ENCODE assay signal across 8 mouse cellular contexts in genomic region chr1:89070103-89070700, GRCm38 (mm10). TPM values are rescaled to one million over a fixed set of nuclear protein-coding genes. Genes with fewer than 3 reads are reported as not detected.
A peak's percentile ranks its signal among the peaks of the same experiment; 100 is the strongest.
DNase-seq lines count a peak whose midpoint lies in the region; TF ChIP-seq lines count a peak whose summit lies in the region.

Gene Sh3bp4 (plus strand): TSS chr1:89070415.

- intact Hi-C loops in left cerebral cortex, adult 2 months (cut with DNase I), result loop anchor here (5.0 kb wide), 2 partner anchors 122 to 313 kb away; no protein-coding TSS in a partner anchor

- no peak; the same call in none of the 2 replicates for TF ChIP-seq CTCF in left cerebral cortex, adult 2 months (IDR thresholded peaks at IDR 0.05)

- H3K4me3 ChIP-seq in left cerebral cortex, adult 2 months, result peak within 1 kb of the TSS; percentile 88
- H3K4me3 ChIP-seq in macrophage (ENCODE audit: inconsistent target), result peak within 1 kb of the TSS; percentile 42

- no peaks in the 10 kb centered on the region for H3K36me3 ChIP-seq in macrophage (ENCODE audit: inconsistent target)

- 1% methylated on average over 44 of the region's 63 CpGs for WGBS in macrophage (ENCODE audit: missing documents)

- H3K27ac ChIP-seq in left cerebral cortex, adult 2 months, result peak within 1 kb of the TSS; percentile 90
- H3K27ac ChIP-seq in macrophage, result peak within 1 kb of the TSS; percentile 95

- peak; percentile 99 for DNase-seq in adrenal gland, adult 18-20 months (ENCODE audit: low spot score in 2 of 2)
- peak; percentile 100 for DNase-seq in embryo, embryonic 10.5 days (ENCODE audit: low spot score)
- peak; percentile 99 for DNase-seq in gastrocnemius, postnatal 10 days
- DNase-seq in hindlimb bud, embryonic 11.5 days (ENCODE audit: extremely low spot score, low read depth, low spot score), result peak; percentile 91
- DNase-seq in left cerebral cortex, adult 2 months (ENCODE audit: extremely low spot score in 1 of 2, low spot score in 2 of 2), result peak; percentile 91 to 95
- DNase-seq in retina, postnatal 7 days (ENCODE audit: low read depth, low spot score), result peak; percentile 99
- DNase-seq in urinary bladder, adult 18-20 months (ENCODE audit: low spot score in 2 of 2), result peak; percentile 99

- no peaks in the 10 kb centered on the region for H3K79me2 ChIP-seq in macrophage (ENCODE audit: inconsistent target)

RNA-seq across cellular contexts. Expression of gene Sh3bp4, which starts in this region (rescaled TPM):
- 10 to 100 TPM; 19.4 to 21.1 TPM for total RNA-seq in adrenal gland, adult 18-20 months (2021)
- 10 to 100 TPM in 1 of 2 experiments, 1 to 10 TPM in 1; 7.3 to 10.3 TPM for total RNA-seq in gastrocnemius, postnatal 10 days (2021)
- 10 to 100 TPM; 15.6 to 19.5 TPM for total RNA-seq in left cerebral cortex, adult 2 months (2021)
- total RNA-seq in macrophage (2018; cell fraction: chromatin; rRNA removed), result 10 to 100 TPM in 7 of 26 experiments, 1 to 10 TPM in 19; 1.9 to 29.8 (median 5.8) TPM
- total RNA-seq in macrophage (2018; cell fraction: cytosol; rRNA removed), result 10 to 100 TPM in 2 of 26 experiments, 1 to 10 TPM in 24; 2.2 to 19.5 (median 6.0) TPM
- total RNA-seq in macrophage (2018; cell fraction: nucleus; rRNA removed), result 10 to 100 TPM in 4 of 26 experiments, 1 to 10 TPM in 22; 1.3 to 27.4 (median 7.3) TPM
- polyA plus RNA-seq in macrophage (2018), result 1.9 to 2.1 TPM (median 2.1 TPM) in 3 replicates

Comparison
In these comparisons a context has a peak if more than half of its experiments do, and no peak if none do; other contexts are left out.
1. Peak in every context shown above with its lines: DNase-seq, H3K4me3 ChIP-seq and H3K27ac ChIP-seq.